Mouse (Mus musculus) adrenal gland, postnatal 0 days (tissue): ENCODE measurements around the gene Spock3. TPM values are rescaled to one million over a fixed set of nuclear protein-coding genes. Genes with fewer than 3 reads are reported as not detected.

Experiments used
- polyA plus RNA-seq: library from polyadenylated mRNA; unstranded; fragments of >200 nt; fragmentation: Nextera tagmentation; extraction: Ambion mirVana; gene quantifications from 2 replicates; pipeline ENCODE4 v1.2.1, GENCODE M21; 2015

Spock3 gene
- polyA plus RNA-seq = 23.4 and 31.6 TPM in 2 replicates

DNA sequence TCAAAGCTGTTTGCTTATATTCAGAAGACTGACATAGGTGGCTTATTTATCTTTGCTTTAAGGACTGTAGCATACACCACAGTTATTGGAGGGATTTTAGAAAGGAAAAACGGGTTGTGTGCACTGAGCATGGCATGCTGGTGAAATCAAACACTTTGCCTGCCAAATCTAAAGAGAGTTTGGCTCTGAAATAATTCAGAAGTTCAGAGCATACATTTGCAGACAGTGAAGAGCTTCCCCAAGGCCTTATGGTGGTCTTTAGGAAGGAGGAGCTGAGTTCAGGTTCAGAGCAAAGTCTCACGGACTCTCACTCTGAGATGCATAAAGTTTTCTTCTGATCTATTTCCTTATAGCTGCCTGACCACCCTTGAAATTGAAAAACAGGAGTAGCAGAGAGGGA, at the start of gene Spock3:
Spock3 (plus strand) TSS at position 301 of the 400 bp plus-strand sequence.

